Mouse (Mus musculus) hindbrain, embryonic 14.5 days (tissue): ENCODE data around the gene H2-Ob. TPM values are rescaled to one million over a fixed set of nuclear protein-coding genes. Genes with fewer than 3 reads are reported as not detected.
A peak's percentile ranks its signal among the peaks of the same experiment; 100 is the strongest.

Experiments
- ATAC-seq: fragments of 200-750 bp; cut with Nextera tagmentation; 2 replicates; pipeline ENCODE4 v1.8.0; 2017; ENCODE audit warnings: moderate number of reproducible peaks, mild to moderate bottlenecking, moderate TSS enrichment, moderate library complexity; ENCODE audit not compliant: low FRiP score
- DNase-seq: peaks from one replicate; pipeline ENCODE4 v3.0.0-alpha.2; 2015; ENCODE audit warnings: low spot score
- H3K27ac ChIP-seq: fragments of 300-500 bp; sonication (generic); 2 replicates; pipeline ENCODE4 v1.5.1; 2014; ENCODE audit warnings: mild to moderate bottlenecking, moderate library complexity
- H3K27me3 ChIP-seq: fragments of 300-500 bp; sonication (generic); 2 replicates; pipeline ENCODE4 v1.6.1; 2014; ENCODE audit warnings: mild to moderate bottlenecking, low read length, mixed read lengths; ENCODE audit not compliant: control insufficient read depth, insufficient read depth
- H3K36me3 ChIP-seq: fragments of 300-500 bp; sonication (generic); replicated peaks from 2 replicates; pipeline ENCODE4 v1.6.1; 2014; ENCODE audit not compliant: control insufficient read depth, insufficient read depth
- H3K4me1 ChIP-seq: fragments of 300-500 bp; sonication (generic); replicated peaks from 2 replicates; pipeline ENCODE4 v1.6.1; 2014; ENCODE audit warnings: antibody characterized with exemption, low read length, mixed read lengths; ENCODE audit not compliant: control insufficient read depth, insufficient read depth
- H3K4me2 ChIP-seq: fragments of 300-500 bp; sonication (generic); replicated peaks from 2 replicates; pipeline ENCODE4 v1.6.1; 2014; ENCODE audit warnings: mild to moderate bottlenecking, moderate library complexity
- H3K4me3 ChIP-seq: fragments of 300-500 bp; sonication (generic); replicated peaks from 2 replicates; pipeline ENCODE4 v1.5.1; 2014; ENCODE audit warnings: mild to moderate bottlenecking, low read length
- H3K9ac ChIP-seq: fragments of 300-500 bp; sonication (generic); 2 replicates; pipeline ENCODE4 v1.6.1; 2014
- H3K9me3 ChIP-seq: fragments of 300-500 bp; sonication (generic); 2 replicates; pipeline ENCODE4 v1.6.1; 2016; ENCODE audit warnings: low read length; ENCODE audit not compliant: control insufficient read depth
- WGBS: fragments of 180-500 bp; shearing (Covaris S2); extraction: QIAGEN DNeasy Blood & Tissue Kit; methylation state at CpG from one replicate; pipeline ENCODE4 v1.1.7; 2014; 5-methylcytosine and 5-hydroxymethylcytosine counted together
- polyA plus RNA-seq: library from polyadenylated mRNA; unstranded; fragments of >200 nt; fragmentation: Nextera tagmentation; extraction: Ambion mirVana; gene quantifications from 2 replicates; pipeline ENCODE4 v1.2.1, GENCODE M21; 2014

The H2-Ob gene
- polyA plus RNA-seq, 1 experiment from 2014 or later, result not detected

DNA sequence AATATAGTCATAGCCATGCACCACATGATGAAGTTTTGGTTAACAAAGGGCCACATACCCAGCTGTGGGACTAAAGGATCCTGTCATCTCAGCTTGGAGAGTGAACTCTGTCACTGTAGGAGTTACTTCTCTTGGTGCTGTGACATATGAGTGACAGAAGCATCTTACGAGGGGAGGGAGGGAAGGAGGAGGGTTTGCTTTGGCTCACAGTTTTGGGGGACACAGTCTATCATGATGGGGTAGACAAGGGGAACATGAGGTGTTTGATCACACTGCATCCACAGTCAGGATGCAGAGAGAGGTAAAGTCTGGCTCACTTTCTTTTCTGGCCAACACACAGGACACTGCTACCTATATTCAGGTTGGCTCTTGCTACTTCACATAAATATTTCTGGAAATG, 43.1 kb downstream of the H2-Ob start:
- no peak overlapping the region for H3K9ac ChIP-seq
- no peaks in the 10 kb centered on the region for H3K36me3 ChIP-seq
- no peaks in the 10 kb centered on the region for H3K9me3 ChIP-seq
- DNase-seq (no peak), ATAC-seq (no peak)
- no peaks in the 10 kb centered on the region for H3K27me3 ChIP-seq
- no peak overlapping the region for H3K4me2 ChIP-seq
- no peak overlapping the region for H3K4me3 ChIP-seq
- 67% methylated on average over 1 of the region's 1 CpGs for WGBS
- no peak overlapping the region for H3K27ac ChIP-seq
- no peaks in the 10 kb centered on the region for H3K4me1 ChIP-seq

DNA sequence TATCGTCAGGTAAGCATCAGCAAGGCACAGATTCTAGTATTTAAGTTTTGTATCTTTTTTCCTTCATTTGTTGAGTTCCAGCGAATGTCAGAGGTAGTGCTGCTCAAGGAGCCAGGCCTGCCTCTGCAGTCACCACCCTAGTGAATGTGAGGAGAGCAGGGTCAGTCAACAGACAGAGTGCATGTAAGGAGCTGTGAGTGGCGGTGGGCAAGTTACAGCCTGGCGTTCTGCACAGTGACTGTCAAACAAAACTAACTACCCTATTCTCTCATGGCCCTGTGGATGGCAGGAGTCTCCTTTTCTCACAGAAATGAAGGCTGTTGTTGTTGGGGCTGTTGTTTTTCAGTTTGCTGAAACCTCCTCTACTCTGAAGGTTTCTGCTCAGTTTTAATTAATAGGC, 46.7 kb downstream of the H2-Ob start:
- DNase-seq (no peak), ATAC-seq (no peak)
- no peaks in the 10 kb centered on the region for H3K36me3 ChIP-seq
- no peaks in the 10 kb centered on the region for H3K4me1 ChIP-seq
- no peaks in the 10 kb centered on the region for H3K9me3 ChIP-seq
- H3K4me3 ChIP-seq, result no peak overlapping the region
- H3K9ac ChIP-seq, result no peak overlapping the region
- no peak overlapping the region for H3K4me2 ChIP-seq
- no peaks in the 10 kb centered on the region for H3K27me3 ChIP-seq
- 73% methylated on average over 4 of the region's 4 CpGs for WGBS
- H3K27ac ChIP-seq, result no peak overlapping the region

DNA sequence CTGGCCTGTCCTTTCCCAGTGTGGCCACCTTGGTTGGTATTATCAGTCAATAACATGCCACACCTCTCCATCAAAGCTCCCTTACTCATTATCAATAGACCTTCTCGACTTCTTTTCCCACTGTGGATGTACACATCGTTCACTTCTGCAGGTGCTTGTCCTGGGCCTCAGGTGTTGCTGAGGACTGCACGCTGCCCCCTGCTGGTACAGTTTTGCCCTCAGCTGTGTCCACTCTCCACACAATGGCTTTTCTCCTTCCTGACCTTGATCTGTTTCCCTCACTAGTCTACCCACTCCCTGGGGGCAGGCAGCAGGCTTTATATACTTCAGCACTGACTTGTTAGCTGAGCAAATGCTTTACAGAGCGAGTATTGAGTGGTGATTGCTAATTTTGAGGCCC, 47.1 kb downstream of the H2-Ob start:
- Histone ChIP-seq H3K4me1 (no peaks in the 10 kb centered on the region), H3K9ac (no peak overlapping the region), H3K4me3 (no peak overlapping the region), H3K27ac (no peak overlapping the region), H3K4me2 (no peak overlapping the region), H3K27me3 (no peaks in the 10 kb centered on the region), H3K9me3 (no peaks in the 10 kb centered on the region), H3K36me3 (no peaks in the 10 kb centered on the region)
- WGBS, result 42% methylated on average over 4 of the region's 4 CpGs
- DNase-seq (no peak), ATAC-seq (no peak)

DNA sequence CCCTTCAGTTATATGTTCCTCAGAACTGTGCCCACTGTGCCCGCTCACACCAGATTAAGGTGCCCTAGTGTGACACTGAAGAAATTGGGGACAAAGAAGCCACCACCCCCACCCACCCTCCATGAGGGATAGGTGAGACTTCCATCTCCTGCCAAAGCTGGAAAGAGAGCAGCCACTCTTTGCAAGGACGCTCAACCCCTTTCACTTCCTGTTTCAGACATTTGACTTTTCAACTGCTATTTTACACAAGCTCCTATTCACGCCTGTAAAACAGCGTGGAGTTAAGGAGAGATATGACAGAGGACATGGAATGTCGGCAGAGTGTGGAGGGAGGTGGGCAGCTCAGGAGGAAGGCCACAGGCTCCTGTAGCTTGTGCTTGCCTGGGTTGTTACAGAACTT, 47.8 kb downstream of the H2-Ob start:
- ATAC-seq (no peak), DNase-seq (no peak)
- Histone ChIP-seq H3K4me2 (no peak overlapping the region), H3K36me3 (no peaks in the 10 kb centered on the region), H3K27ac (no peak overlapping the region), H3K9ac (no peak overlapping the region), H3K4me1 (no peaks in the 10 kb centered on the region), H3K27me3 (no peaks in the 10 kb centered on the region), H3K9me3 (no peaks in the 10 kb centered on the region), H3K4me3 (no peak overlapping the region)
- 85% methylated on average over 5 of the region's 5 CpGs for WGBS

DNA sequence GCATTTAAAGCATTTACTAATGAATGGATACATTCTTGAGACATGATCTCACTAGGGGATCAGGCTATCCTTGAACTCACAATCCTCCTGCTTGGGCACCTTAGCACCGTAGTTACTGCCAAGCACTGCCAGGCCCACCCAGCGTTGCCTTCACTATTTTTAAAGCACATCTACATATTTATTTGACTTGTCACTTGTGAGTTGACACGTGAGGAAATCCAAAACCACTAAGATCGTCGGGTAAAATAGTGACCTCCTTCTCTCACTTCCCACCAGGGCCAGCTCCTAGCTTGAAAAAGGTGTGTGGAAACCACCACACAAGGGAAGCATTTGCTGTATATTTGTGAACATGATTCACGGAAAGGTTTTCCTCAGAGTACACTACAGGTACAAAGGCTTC, 48.3 kb downstream of the H2-Ob start:
- ATAC-seq, result no peak
- Histone ChIP-seq H3K36me3 (no peaks in the 10 kb centered on the region), H3K4me2 (no peak overlapping the region), H3K4me3 (no peak overlapping the region), H3K27ac (no peak overlapping the region), H3K9me3 (no peaks in the 10 kb centered on the region), H3K4me1 (no peaks in the 10 kb centered on the region), H3K9ac (no peak overlapping the region), H3K27me3 (no peaks in the 10 kb centered on the region)
- WGBS, result 73% methylated on average over 6 of the region's 6 CpGs
- no peak for DNase-seq

DNA sequence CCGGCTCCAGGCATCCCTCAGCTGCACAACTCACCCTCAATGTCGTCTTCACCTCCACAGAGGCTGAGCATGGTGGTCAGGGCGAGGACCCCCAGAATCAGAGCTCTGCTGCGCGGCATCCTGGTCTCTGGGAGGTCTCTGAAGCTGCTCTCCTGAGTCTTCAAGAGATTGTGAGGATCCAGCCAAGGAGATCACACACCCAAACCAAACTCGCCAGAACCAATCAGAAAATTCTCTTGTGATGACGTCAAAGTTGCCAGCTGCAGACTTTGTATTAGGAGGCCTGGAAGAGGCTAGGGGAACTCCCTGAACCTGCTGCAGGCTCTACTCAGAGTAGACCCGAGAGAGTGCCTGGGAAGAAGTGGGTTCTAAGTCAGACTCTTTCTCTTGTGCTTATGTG, 48.9 kb downstream of the H2-Ob start, which contains the start of gene H2-Aa:
H2-Aa (minus strand) TSS at position 176 of the 400 bp plus-strand sequence.
- Histone ChIP-seq H3K4me3 (no peak within 1 kb of the TSS), H3K27me3 (no peaks in the 10 kb centered on the region), H3K4me2 (no peak within 1 kb of the TSS), H3K36me3 (no peaks in the 10 kb centered on the region), H3K27ac (no peak within 1 kb of the TSS), H3K4me1 (no peaks in the 10 kb centered on the region), H3K9me3 (no peaks in the 10 kb centered on the region), H3K9ac (no peak within 1 kb of the TSS)
- DNase-seq (peak; percentile 77), ATAC-seq (no peak; the same call in 1 of the 2 replicates)
- 15% methylated on average over 8 of the region's 8 CpGs for WGBS

DNA sequence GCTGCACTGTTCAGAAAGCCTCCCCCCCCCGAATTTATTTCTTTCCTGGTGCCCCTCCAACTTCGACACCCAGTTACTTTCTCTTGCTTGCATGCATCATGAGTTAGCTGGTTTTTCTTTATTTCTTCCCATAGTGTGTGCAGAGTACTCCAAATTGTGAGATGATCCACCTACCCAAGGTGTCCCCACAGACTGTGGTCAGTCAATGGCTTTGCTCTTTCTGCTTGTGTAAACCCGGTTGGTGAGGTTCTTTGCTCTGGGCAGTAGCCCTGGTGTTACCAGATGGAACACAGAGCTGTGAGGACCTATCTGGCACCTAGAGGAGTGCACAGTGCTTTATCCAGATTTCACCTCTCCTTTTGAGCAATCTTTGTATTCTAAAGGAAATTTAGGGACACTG, 49.4 kb downstream of the H2-Ob start:
- H3K4me1 ChIP-seq, result no peaks in the 10 kb centered on the region
- H3K4me3 ChIP-seq, result no peak overlapping the region
- H3K9ac ChIP-seq, result no peak overlapping the region
- no peaks in the 10 kb centered on the region for H3K36me3 ChIP-seq
- no peak overlapping the region for H3K27ac ChIP-seq
- H3K4me2 ChIP-seq, result no peak overlapping the region
- no peaks in the 10 kb centered on the region for H3K9me3 ChIP-seq
- DNase-seq, result no peak
- WGBS, result 79% methylated on average over 3 of the region's 3 CpGs
- ATAC-seq, result no peak
- no peaks in the 10 kb centered on the region for H3K27me3 ChIP-seq

DNA sequence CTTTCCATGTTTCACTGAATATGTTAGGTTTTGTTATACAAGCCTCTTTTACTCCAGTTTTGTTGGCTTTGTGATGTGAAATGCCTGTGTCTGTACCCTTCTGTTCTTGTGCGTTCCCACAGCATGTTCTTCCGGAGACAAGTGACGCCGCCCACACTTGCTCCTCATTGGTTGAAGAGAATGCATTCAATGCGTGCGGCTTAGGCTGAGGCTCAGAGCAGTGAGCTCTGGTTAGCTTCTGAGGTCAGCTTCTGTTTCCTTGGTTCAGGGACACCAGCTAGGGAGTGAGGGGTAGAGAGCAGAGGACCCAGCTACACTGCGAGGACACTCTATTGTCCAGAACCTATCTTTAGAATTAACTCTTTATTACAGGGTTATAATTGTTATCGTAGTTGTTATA, 52.9 kb downstream of the H2-Ob start:
- peak; percentile 97 for DNase-seq
- no peaks in the 10 kb centered on the region; the same call in 1 of the 2 replicates for H3K4me1 ChIP-seq
- ATAC-seq, result peak; percentile 91
- H3K4me3 ChIP-seq, result no peak overlapping the region
- no peak overlapping the region for H3K9ac ChIP-seq
- H3K27ac ChIP-seq, result no peak overlapping the region
- H3K36me3 ChIP-seq, result no peaks in the 10 kb centered on the region
- H3K9me3 ChIP-seq, result no peaks in the 10 kb centered on the region
- H3K4me2 ChIP-seq, result no peak overlapping the region
- no peaks in the 10 kb centered on the region for H3K27me3 ChIP-seq
- WGBS, result 15% methylated on average over 8 of the region's 8 CpGs

DNA sequence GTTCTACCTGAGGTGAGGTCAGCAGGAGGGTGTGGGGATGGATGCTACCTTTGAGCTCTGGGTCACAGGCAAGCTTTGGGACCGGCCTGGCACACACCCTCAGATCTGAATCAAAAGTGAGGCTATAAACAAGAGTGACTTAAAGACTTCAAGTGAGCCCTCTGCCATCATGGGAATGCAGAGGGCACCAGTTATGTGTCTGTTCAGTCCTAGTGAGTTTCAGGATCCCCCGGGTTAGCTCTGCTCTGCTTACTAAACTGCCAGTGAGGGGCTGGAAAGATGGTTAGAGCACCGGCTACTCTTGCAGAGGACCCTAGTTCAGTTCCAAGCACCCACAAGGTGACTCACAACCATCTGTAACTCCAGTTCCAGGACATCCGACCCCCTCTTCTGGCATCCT, 53.9 kb downstream of the H2-Ob start:
- no peaks in the 10 kb centered on the region for H3K9me3 ChIP-seq
- H3K9ac ChIP-seq, result no peak overlapping the region
- no peaks in the 10 kb centered on the region for H3K27me3 ChIP-seq
- no peak for ATAC-seq
- no peak overlapping the region for H3K4me3 ChIP-seq
- WGBS, result 92% methylated on average over 4 of the region's 4 CpGs
- H3K36me3 ChIP-seq, result no peaks in the 10 kb centered on the region
- H3K4me1 ChIP-seq, result no peaks in the 10 kb centered on the region; the same call in 1 of the 2 replicates
- no peak for DNase-seq
- H3K27ac ChIP-seq, result no peak overlapping the region
- no peak overlapping the region for H3K4me2 ChIP-seq

DNA sequence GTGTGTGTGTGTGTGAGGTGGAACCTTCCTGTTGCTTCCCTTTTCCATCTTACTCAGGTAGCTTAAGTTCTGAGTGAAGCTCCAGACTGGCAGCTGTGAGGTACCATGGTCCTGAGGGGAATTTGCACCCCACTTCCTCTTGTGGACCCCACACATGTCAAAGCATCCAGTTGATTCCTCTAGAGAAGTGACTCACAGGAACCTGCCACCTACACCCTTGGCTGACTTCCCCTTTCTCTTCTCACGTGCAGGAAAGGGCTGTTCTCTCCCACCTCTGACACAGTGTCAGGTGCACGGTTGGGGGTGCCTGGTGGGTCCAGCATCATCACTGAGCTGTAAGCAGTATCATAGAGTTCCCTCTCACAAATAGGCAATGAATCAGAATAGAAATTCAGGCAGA, 54.8 kb downstream of the H2-Ob start:
- Histone ChIP-seq H3K27me3 (no peaks in the 10 kb centered on the region), H3K27ac (no peak overlapping the region), H3K9me3 (no peaks in the 10 kb centered on the region), H3K4me2 (no peak overlapping the region), H3K36me3 (no peaks in the 10 kb centered on the region), H3K4me3 (no peak overlapping the region), H3K9ac (no peak overlapping the region), H3K4me1 (no peaks in the 10 kb centered on the region; the same call in 1 of the 2 replicates)
- ATAC-seq, result no peak
- no peak for DNase-seq
- WGBS, result 61% methylated on average over 2 of the region's 2 CpGs
